23 mouse cellular contexts compared by ENCODE assay signal in the genomic region with DNA sequence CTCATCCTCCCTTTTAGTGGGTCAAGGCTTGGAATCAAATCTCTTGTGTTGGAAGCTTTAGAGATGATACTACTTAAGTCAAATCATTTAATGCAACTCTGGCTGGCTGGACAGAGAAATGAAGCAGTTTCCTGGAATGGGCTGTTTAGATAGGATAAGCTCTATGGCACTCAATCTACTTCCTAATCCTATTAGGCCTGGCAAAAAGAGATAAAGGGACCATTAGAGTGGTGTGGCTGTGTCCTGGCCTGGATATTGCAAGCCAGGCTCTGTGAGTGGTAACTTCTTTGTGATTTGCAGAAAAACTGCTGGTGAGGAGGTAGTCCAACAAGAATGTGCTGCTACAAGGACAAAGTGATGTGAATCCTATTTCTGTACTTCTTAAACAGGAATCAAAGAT.
"Had no signal": no experiment of that assay in that cellular context is flagged by ENCODE, and none has a peak within 500 bp of the region (broad histone marks: within the 10 kb centered on the region; RNA-seq: fewer than 3 reads in every experiment).

No protein-coding gene starts in this region.

- H3K27me3 ChIP-seq: limb, embryonic 12.5 days; limb, embryonic 15.5 days; neural tube, embryonic 12.5 days; neural tube, embryonic 15.5 days had no signal

- H3K4me1 ChIP-seq: limb, embryonic 12.5 days; limb, embryonic 15.5 days; neural tube, embryonic 12.5 days; neural tube, embryonic 15.5 days had no signal

- ATAC-seq: intestine, embryonic 16.5 days; liver, postnatal 0 days; lung, postnatal 0 days had no signal

- H3K27ac ChIP-seq: limb, embryonic 12.5 days; limb, embryonic 15.5 days; liver, embryonic 14.5 days; macrophage; neural tube, embryonic 12.5 days; neural tube, embryonic 15.5 days; stomach, postnatal 0 days had no signal

- DNase-seq: kidney, adult 18-20 months; kidney, adult 9 months; kidney, postnatal 14 days; kidney, postnatal 4 days; left cerebral cortex, postnatal 4 days; liver, postnatal 0 days; lung, embryonic 14.5 days; right cerebral cortex, adult 18-20 months; right cerebral cortex, postnatal 14 days; right cerebral cortex, postnatal 4 days; thymus, adult 2 months; thymus, postnatal 14 days; thymus, postnatal 4 days had no signal

- H3K9ac ChIP-seq: limb, embryonic 12.5 days; limb, embryonic 15.5 days; liver, embryonic 14.5 days; liver, postnatal 0 days; lung, embryonic 14.5 days; neural tube, embryonic 12.5 days; neural tube, embryonic 15.5 days had no signal

- H3K36me3 ChIP-seq: limb, embryonic 12.5 days; limb, embryonic 15.5 days; neural tube, embryonic 12.5 days; neural tube, embryonic 15.5 days had no signal

- H3K4me3 ChIP-seq: limb, embryonic 12.5 days; limb, embryonic 15.5 days; neural tube, embryonic 12.5 days; neural tube, embryonic 15.5 days had no signal

- H3K9me3 ChIP-seq: limb, embryonic 12.5 days; limb, embryonic 15.5 days; neural tube, embryonic 12.5 days; neural tube, embryonic 15.5 days had no signal

- H3K4me2 ChIP-seq: limb, embryonic 12.5 days; limb, embryonic 15.5 days; liver, embryonic 11.5 days; lung, embryonic 14.5 days; neural tube, embryonic 12.5 days; neural tube, embryonic 15.5 days had no signal
